Mouse (Mus musculus): Measurements from ENCODE around the gene Chd6.

- TF ChIP-seq POLR2A (IDR thresholded peaks at IDR 0.05; ENCODE audit: low read depth, low read length): no peak
- no peak for TF ChIP-seq CTCF (IDR thresholded peaks at IDR 0.05; ENCODE audit: extremely low read depth, insufficient read depth, insufficient read length, insufficient replicate concordance)
Measured at GRCm38 (mm10) chr2:160918930-160919215, 190.0 kb downstream of the Chd6 start.

Data from spleen, adult 2 months (tissue).